Mouse (Mus musculus): ENCODE data around the gene Fgfr4. TPM values are rescaled to one million over a fixed set of nuclear protein-coding genes. Genes with fewer than 3 reads are reported as not detected.

The Fgfr4 gene
- 2.8 TPM for polyA plus RNA-seq (2012; fragmentation: generic; extraction: Trizol)
- long read RNA-seq, experiment 1, partial matches to known transcripts: 5 of 8 reads
- long read RNA-seq, experiment 1, other reads (novel, unspliced or antisense): 2 of 8 reads
- long read RNA-seq, experiment 2, transcript Fgfr4-201 (18 exons, 3,324 nt): major isoform, 26 of 26 reads
- long read RNA-seq, experiment 2, partial matches to known transcripts: 0 of 26 reads
- long read RNA-seq, experiment 2, other reads (novel, unspliced or antisense): 0 of 26 reads

- H3K36me3 ChIP-seq (ENCODE audit: control insufficient read depth, insufficient read depth): no peaks in the 10 kb centered on the region
- H3K79me3 ChIP-seq (ENCODE audit: low read depth): no peaks in the 10 kb centered on the region
- H3K27me3 ChIP-seq (ENCODE audit: control insufficient read depth, insufficient read depth, insufficient read length): no peaks in the 10 kb centered on the region
- peak within 1 kb of the TSS; percentile 18 for H3K4me3 ChIP-seq (ENCODE audit: insufficient read depth, poor library complexity, severe bottlenecking)
- peak within 1 kb of the TSS; percentile 19 for H3ac ChIP-seq (ENCODE audit: control insufficient read depth, insufficient read length, low read depth)
- no peaks in the 10 kb centered on the region for H3K79me2 ChIP-seq (ENCODE audit: control insufficient read depth, insufficient read depth)
- no peak for TF ChIP-seq FOSL1 (IDR thresholded peaks at IDR 0.05; ENCODE audit: insufficient read depth, low read length, poor library complexity, severe bottlenecking)
- TF ChIP-seq CTCF (IDR thresholded peaks at IDR 0.05; ENCODE audit: control insufficient read depth, insufficient read depth, insufficient read length): no peak
- no peak for TF ChIP-seq CEBPB (IDR thresholded peaks at IDR 0.05; ENCODE audit: low read depth)
- no peak for TF ChIP-seq MYOD1 (IDR thresholded peaks at IDR 0.05; ENCODE audit: control insufficient read depth, insufficient read length, low read depth)
- no peak for TF ChIP-seq USF1 (IDR thresholded peaks at IDR 0.05; ENCODE audit: low read depth)
- TF ChIP-seq MYOG (IDR thresholded peaks at IDR 0.05; ENCODE audit: control insufficient read depth, extremely low read depth, insufficient read length): no peak
- no peak for TF ChIP-seq MAX (IDR thresholded peaks at IDR 0.05)
Measured at GRCm38 (mm10) chr13:55152621-55153415, at the start of gene Fgfr4. Fgfr4 (plus strand) TSS chr13:55152640.

- H3K27me3 ChIP-seq (ENCODE audit: control insufficient read depth, insufficient read depth, insufficient read length): no peaks in the 10 kb centered on the region
- peaks cover 33% of the 10 kb centered on the region for H3K79me3 ChIP-seq (ENCODE audit: low read depth)
- H3ac ChIP-seq (ENCODE audit: control insufficient read depth, insufficient read length, low read depth): no peak overlapping the region
- TF ChIP-seq CTCF (IDR thresholded peaks at IDR 0.05; ENCODE audit: control insufficient read depth, insufficient read depth, insufficient read length) (no peak), MAX (IDR thresholded peaks at IDR 0.05) (no peak), MYOG (IDR thresholded peaks at IDR 0.05; ENCODE audit: control insufficient read depth, extremely low read depth, insufficient read length) (no peak), USF1 (IDR thresholded peaks at IDR 0.05; ENCODE audit: low read depth) (no peak), MYOD1 (IDR thresholded peaks at IDR 0.05; ENCODE audit: control insufficient read depth, insufficient read length, low read depth) (no peak), CEBPB (IDR thresholded peaks at IDR 0.05; ENCODE audit: low read depth) (no peak), FOSL1 (IDR thresholded peaks at IDR 0.05; ENCODE audit: insufficient read depth, low read length, poor library complexity, severe bottlenecking) (no peak)
- peaks cover 49% of the 10 kb centered on the region for H3K79me2 ChIP-seq (ENCODE audit: control insufficient read depth, insufficient read depth)
- H3K4me3 ChIP-seq (ENCODE audit: insufficient read depth, poor library complexity, severe bottlenecking): no peak overlapping the region
- H3K36me3 ChIP-seq (ENCODE audit: control insufficient read depth, insufficient read depth): peaks cover 8% of the 10 kb centered on the region
Measured at GRCm38 (mm10) chr13:55103351-55103750, 49.1 kb upstream of the Fgfr4 start.

GRCm38 (mm10) chr13:55105045-55105952, 47.1 kb upstream of the Fgfr4 start, which contains the start of gene Zfp346:
Zfp346 (plus strand) TSS chr13:55105311.
- Histone ChIP-seq H3K27me3 (ENCODE audit: control insufficient read depth, insufficient read depth, insufficient read length) (no peaks in the 10 kb centered on the region), H3ac (ENCODE audit: control insufficient read depth, insufficient read length, low read depth) (peak within 1 kb of the TSS; percentile 86)

GRCm38 (mm10) chr13:55105953-55106691, 46.3 kb upstream of the Fgfr4 start:
- H3K4me3 ChIP-seq (ENCODE audit: insufficient read depth, poor library complexity, severe bottlenecking): peak overlapping the region; percentile 80
- H3K79me2 ChIP-seq (ENCODE audit: control insufficient read depth, insufficient read depth): peaks cover 61% of the 10 kb centered on the region
- H3K79me3 ChIP-seq (ENCODE audit: low read depth): peaks cover 50% of the 10 kb centered on the region
- H3ac ChIP-seq (ENCODE audit: control insufficient read depth, insufficient read length, low read depth): peak overlapping the region; percentile 86
- H3K36me3 ChIP-seq (ENCODE audit: control insufficient read depth, insufficient read depth): peaks cover 20% of the 10 kb centered on the region
- TF ChIP-seq CTCF (IDR thresholded peaks at IDR 0.05; ENCODE audit: control insufficient read depth, insufficient read depth, insufficient read length): no peak
- no peak for TF ChIP-seq MAX (IDR thresholded peaks at IDR 0.05)
- no peak for TF ChIP-seq FOSL1 (IDR thresholded peaks at IDR 0.05; ENCODE audit: insufficient read depth, low read length, poor library complexity, severe bottlenecking)
- TF ChIP-seq CEBPB (IDR thresholded peaks at IDR 0.05; ENCODE audit: low read depth): no peak
- H3K27me3 ChIP-seq (ENCODE audit: control insufficient read depth, insufficient read depth, insufficient read length): no peaks in the 10 kb centered on the region

More at GRCm38 (mm10) chr13:55105045-55105952, 47.1 kb upstream of the Fgfr4 start, which contains the start of gene Zfp346:
- H3K79me3 ChIP-seq (ENCODE audit: low read depth): peaks cover 43% of the 10 kb centered on the region
- peak within 1 kb of the TSS; percentile 80 for H3K4me3 ChIP-seq (ENCODE audit: insufficient read depth, poor library complexity, severe bottlenecking)
- H3K36me3 ChIP-seq (ENCODE audit: control insufficient read depth, insufficient read depth): peaks cover 20% of the 10 kb centered on the region
- TF ChIP-seq CEBPB (IDR thresholded peaks at IDR 0.05; ENCODE audit: low read depth) (no peak), MYOG (IDR thresholded peaks at IDR 0.05; ENCODE audit: control insufficient read depth, extremely low read depth, insufficient read length) (no peak), MAX (IDR thresholded peaks at IDR 0.05) (peak; percentile 59)
- peaks cover 53% of the 10 kb centered on the region for H3K79me2 ChIP-seq (ENCODE audit: control insufficient read depth, insufficient read depth)

GRCm38 (mm10) chr13:55107116-55107515, 45.3 kb upstream of the Fgfr4 start:
- Histone ChIP-seq H3K36me3 (ENCODE audit: control insufficient read depth, insufficient read depth) (peaks cover 27% of the 10 kb centered on the region), H3ac (ENCODE audit: control insufficient read depth, insufficient read length, low read depth) (no peak overlapping the region), H3K79me2 (ENCODE audit: control insufficient read depth, insufficient read depth) (peaks cover 71% of the 10 kb centered on the region), H3K79me3 (ENCODE audit: low read depth) (peaks cover 51% of the 10 kb centered on the region), H3K4me3 (ENCODE audit: insufficient read depth, poor library complexity, severe bottlenecking) (no peak overlapping the region), H3K27me3 (ENCODE audit: control insufficient read depth, insufficient read depth, insufficient read length) (no peaks in the 10 kb centered on the region)
- no peak for TF ChIP-seq MAX (IDR thresholded peaks at IDR 0.05)
- no peak for TF ChIP-seq CEBPB (IDR thresholded peaks at IDR 0.05; ENCODE audit: low read depth)
- TF ChIP-seq CTCF (IDR thresholded peaks at IDR 0.05; ENCODE audit: control insufficient read depth, insufficient read depth, insufficient read length): no peak
- TF ChIP-seq FOSL1 (IDR thresholded peaks at IDR 0.05; ENCODE audit: insufficient read depth, low read length, poor library complexity, severe bottlenecking): no peak
- TF ChIP-seq USF1 (IDR thresholded peaks at IDR 0.05; ENCODE audit: low read depth): no peak
- no peak for TF ChIP-seq MYOG (IDR thresholded peaks at IDR 0.05; ENCODE audit: control insufficient read depth, extremely low read depth, insufficient read length)
- TF ChIP-seq MYOD1 (IDR thresholded peaks at IDR 0.05; ENCODE audit: control insufficient read depth, insufficient read length, low read depth): no peak

All from C2C12 (cell line).